Mouse (Mus musculus) retina, postnatal 7 days (tissue): ENCODE measurements at regions not wholly inside any gene's neighbourhood (a gene's known extent, or its start where the extent isn't known, plus 50 kb on each side); places are given as distances from the start of the nearest gene placed in this dataset.

Experiments
- DNase-seq: peaks from one replicate; pipeline ENCODE4 v3.0.0-alpha.2; 2012; ENCODE audit warnings: low read depth, low spot score

GRCm38 (mm10) chr9:94269213-94269612 lies 268.7 kb downstream of the 1190002N15Rik start:
- no peak for DNase-seq

GRCm38 (mm10) chr9:94267243-94267642 lies 270.6 kb downstream of the 1190002N15Rik start:
- no peak for DNase-seq

- no peak for DNase-seq
Observed at GRCm38 (mm10) chr9:94239479-94240241, 298.2 kb downstream of the 1190002N15Rik start.

GRCm38 (mm10) chr9:94238565-94238964 lies 299.3 kb downstream of the 1190002N15Rik start:
- DNase-seq, result no peak

- no peak for DNase-seq
Observed at GRCm38 (mm10) chr9:94229537-94229936, 308.3 kb downstream of the 1190002N15Rik start.

GRCm38 (mm10) chr9:94219116-94219515 lies 318.8 kb downstream of the 1190002N15Rik start:
- no peak for DNase-seq

- DNase-seq, result no peak
Observed at GRCm38 (mm10) chr9:94216414-94217279, 321.2 kb downstream of the 1190002N15Rik start.

- no peak for DNase-seq
Observed at GRCm38 (mm10) chr9:94210467-94211249, 327.2 kb downstream of the 1190002N15Rik start.

GRCm38 (mm10) chr9:94208987-94209386 lies 328.9 kb downstream of the 1190002N15Rik start:
- no peak for DNase-seq

- DNase-seq, result no peak
Observed at GRCm38 (mm10) chr9:94200892-94201291, 337.0 kb downstream of the 1190002N15Rik start.

- no peak for DNase-seq
Observed at GRCm38 (mm10) chr9:94199864-94200263, 338.0 kb downstream of the 1190002N15Rik start.

- no peak for DNase-seq
Observed at GRCm38 (mm10) chr9:94191083-94191482, 346.8 kb downstream of the 1190002N15Rik start.

- no peak for DNase-seq
Observed at GRCm38 (mm10) chr9:94189872-94190800, 347.7 kb downstream of the 1190002N15Rik start.

- no peak for DNase-seq
Observed at GRCm38 (mm10) chr9:94188124-94188523, 349.8 kb downstream of the 1190002N15Rik start.

GRCm38 (mm10) chr9:94169905-94170612 lies 367.8 kb downstream of the 1190002N15Rik start:
- no peak for DNase-seq

GRCm38 (mm10) chr9:94163671-94164070 lies 374.2 kb downstream of the 1190002N15Rik start:
- DNase-seq, result no peak

GRCm38 (mm10) chr9:94155581-94155980 lies 382.3 kb downstream of the 1190002N15Rik start:
- DNase-seq, result no peak

- no peak for DNase-seq
Observed at GRCm38 (mm10) chr9:94148474-94148873, 389.4 kb downstream of the 1190002N15Rik start.

- DNase-seq, result no peak
Observed at GRCm38 (mm10) chr9:94146787-94147186, 391.1 kb downstream of the 1190002N15Rik start.

- no peak for DNase-seq
Observed at GRCm38 (mm10) chr9:94136444-94136843, 401.4 kb downstream of the 1190002N15Rik start.
